Mouse (Mus musculus): ENCODE results near the gene Src.

DNA sequence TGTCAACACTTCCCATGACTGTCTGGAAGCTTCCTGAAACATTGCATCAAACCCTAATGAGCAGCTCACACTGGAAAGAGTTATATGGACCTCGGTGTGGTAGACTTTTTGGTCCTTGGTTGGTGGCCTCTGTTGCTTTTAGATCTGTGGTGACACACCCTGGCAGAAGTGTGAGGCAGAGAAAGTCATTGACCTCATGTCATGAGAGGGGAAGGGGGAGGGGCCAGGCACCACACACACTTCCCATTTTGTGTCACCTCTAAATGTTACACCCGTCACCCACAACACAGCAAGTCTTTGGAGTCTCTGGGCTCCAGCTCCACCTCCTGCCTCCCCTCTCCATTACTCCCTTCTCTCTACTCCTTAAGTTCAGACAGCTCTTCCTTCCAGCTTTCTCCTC lies 82.1 kb downstream of the Src start:
- TF ChIP-seq CTCF (IDR thresholded peaks at IDR 0.05; ENCODE audit: borderline replicate concordance, extremely low read depth, insufficient read depth, insufficient read length) (no peak), POLR2A (IDR thresholded peaks at IDR 0.05; ENCODE audit: borderline replicate concordance, extremely low read depth, insufficient read depth, insufficient read length, poor library complexity, severe bottlenecking) (no peak)
